ENCODE assay signal across 18 mouse cellular contexts in genomic region chr4:63205583-63205982, GRCm38 (mm10). TPM values are rescaled to one million over a fixed set of nuclear protein-coding genes. Genes with fewer than 3 reads are reported as not detected.
DNase-seq lines count a peak whose midpoint lies in the region; ATAC-seq and TF ChIP-seq lines count a peak whose summit lies in the region.
"Had no signal": no experiment of that assay in that cellular context is flagged by ENCODE, and none has a peak within 500 bp of the region (broad histone marks: within the 10 kb centered on the region; RNA-seq: fewer than 3 reads in every experiment).

No protein-coding gene starts in this region.

- H3K4me3 ChIP-seq in midbrain, postnatal 0 days (ENCODE audit: low read depth, low read length), result no peak overlapping the region
- no peak overlapping the region for H3K4me3 ChIP-seq in midbrain, embryonic 10.5 days
- H3K4me3 ChIP-seq in brown adipose tissue, adult 24 weeks (ENCODE audit: insufficient read depth, low read depth, low read length), result no peak overlapping the region
- no peak overlapping the region for H3K4me3 ChIP-seq in stomach, postnatal 0 days (ENCODE audit: low read depth, low read length)
- H3K4me3 ChIP-seq: embryonic facial prominence, embryonic 13.5 days; forebrain, embryonic 15.5 days; heart, embryonic 15.5 days; megakaryocyte, embryonic 14.5 days; neural tube, embryonic 13.5 days had no signal

- no peaks in the 10 kb centered on the region for H3K9me3 ChIP-seq in midbrain, postnatal 0 days (ENCODE audit: low read length)
- H3K9me3 ChIP-seq in midbrain, embryonic 10.5 days (replicated peaks), result no peaks in the 10 kb centered on the region
- H3K9me3 ChIP-seq in stomach, postnatal 0 days (ENCODE audit: control insufficient read depth, low read length), result no peaks in the 10 kb centered on the region
- H3K9me3 ChIP-seq: embryonic facial prominence, embryonic 13.5 days; forebrain, embryonic 15.5 days; heart, embryonic 15.5 days; megakaryocyte, embryonic 14.5 days; neural tube, embryonic 13.5 days had no signal

- H3K27me3 ChIP-seq in midbrain, postnatal 0 days (ENCODE audit: insufficient read depth, low read length), result no peaks in the 10 kb centered on the region
- no peaks in the 10 kb centered on the region for H3K27me3 ChIP-seq in midbrain, embryonic 10.5 days (ENCODE audit: low read depth, poor library complexity, severe bottlenecking)
- no peaks in the 10 kb centered on the region for H3K27me3 ChIP-seq in stomach, postnatal 0 days (ENCODE audit: control insufficient read depth, insufficient read depth, low read length)
- H3K27me3 ChIP-seq: embryonic facial prominence, embryonic 13.5 days; forebrain, embryonic 15.5 days; heart, embryonic 15.5 days; neural tube, embryonic 13.5 days had no signal

- no peak overlapping the region for H3K27ac ChIP-seq in midbrain, postnatal 0 days (ENCODE audit: low read depth, low read length)
- no peak overlapping the region for H3K27ac ChIP-seq in midbrain, embryonic 10.5 days (replicated peaks)
- peak overlapping the region; percentile 86 for H3K27ac ChIP-seq in brown adipose tissue, adult 24 weeks (replicated peaks; ENCODE audit: low read depth, low read length)
- no peak overlapping the region for H3K27ac ChIP-seq in stomach, postnatal 0 days (replicated peaks)
- H3K27ac ChIP-seq: embryonic facial prominence, embryonic 13.5 days; forebrain, embryonic 15.5 days; heart, embryonic 15.5 days; neural tube, embryonic 13.5 days had no signal

- intact Hi-C loops in left cerebral cortex, postnatal 10 days (cut with DNase I), result no loop called here

- no peak for TF ChIP-seq EP300 in stomach, postnatal 0 days (optimal IDR thresholded peaks at IDR 0.05)

- ATAC-seq in midbrain, postnatal 0 days (ENCODE audit: low FRiP score), result no peak
- ATAC-seq in megakaryocyte progenitor cell, adult 5-6 weeks (replicated peaks; ENCODE audit: poor library complexity), result peak; percentile 85
- no peak for ATAC-seq in stomach, postnatal 0 days (ENCODE audit: low FRiP score, low TSS enrichment)
- ATAC-seq: forebrain, embryonic 15.5 days had no signal

- no peaks in the 10 kb centered on the region for H3K36me3 ChIP-seq in midbrain, postnatal 0 days (ENCODE audit: insufficient read depth, low read length)
- H3K36me3 ChIP-seq in midbrain, embryonic 10.5 days, result no peaks in the 10 kb centered on the region
- H3K36me3 ChIP-seq in stomach, postnatal 0 days (ENCODE audit: control insufficient read depth, insufficient read depth, low read length), result no peaks in the 10 kb centered on the region
- H3K36me3 ChIP-seq: embryonic facial prominence, embryonic 13.5 days; forebrain, embryonic 15.5 days; heart, embryonic 15.5 days; neural tube, embryonic 13.5 days had no signal

- no peak overlapping the region for H3K4me2 ChIP-seq in midbrain, postnatal 0 days (ENCODE audit: low read depth, low read length, poor library complexity, severe bottlenecking)
- H3K4me2 ChIP-seq in stomach, postnatal 0 days (replicated peaks; ENCODE audit: low read depth), result no peak overlapping the region
- H3K4me2 ChIP-seq: embryonic facial prominence, embryonic 13.5 days; forebrain, embryonic 15.5 days; heart, embryonic 15.5 days; neural tube, embryonic 13.5 days had no signal

- no peak for TF ChIP-seq CTCF in midbrain, postnatal 0 days (IDR thresholded peaks at IDR 0.05)
- no peak for TF ChIP-seq CTCF in stomach, postnatal 0 days (IDR thresholded peaks at IDR 0.05; ENCODE audit: low read depth)

- no peaks in the 10 kb centered on the region for H3K4me1 ChIP-seq in midbrain, postnatal 0 days (ENCODE audit: insufficient read depth, low read length)
- no peaks in the 10 kb centered on the region for H3K4me1 ChIP-seq in midbrain, embryonic 10.5 days
- H3K4me1 ChIP-seq in brown adipose tissue, adult 24 weeks (ENCODE audit: control insufficient read depth, insufficient read depth, insufficient read length, low read length), result peaks cover 13% of the 10 kb centered on the region
- H3K4me1 ChIP-seq in stomach, postnatal 0 days (replicated peaks; ENCODE audit: control insufficient read depth, insufficient read depth), result no peaks in the 10 kb centered on the region
- H3K4me1 ChIP-seq: forebrain, embryonic 15.5 days; megakaryocyte, embryonic 14.5 days had no signal

- DNase-seq in left cerebral cortex, postnatal 10 days (ENCODE audit: extremely low spot score in 1 of 2, low spot score in 2 of 2), result peak; percentile 58
- no peak for DNase-seq in left cerebral cortex, adult 18-20 months (ENCODE audit: low spot score in 2 of 2)
- DNase-seq in midbrain, postnatal 0 days (ENCODE audit: low spot score), result peak; percentile 75
- DNase-seq in midbrain, embryonic 10.5 days (ENCODE audit: low spot score), result no peak
- DNase-seq in stomach, postnatal 0 days (ENCODE audit: low spot score), result no peak
- DNase-seq in urinary bladder, postnatal 14 days (ENCODE audit: low spot score), result no peak
- DNase-seq: gastrocnemius, postnatal 14 days; kidney, postnatal 14 days; liver; right cerebral cortex, postnatal 4 days; thymus, adult 18-20 months had no signal

- no peak overlapping the region for H3K9ac ChIP-seq in midbrain, postnatal 0 days (replicated peaks; ENCODE audit: low read length, poor library complexity, severe bottlenecking)
- no peak overlapping the region for H3K9ac ChIP-seq in stomach, postnatal 0 days (ENCODE audit: low read length)
- H3K9ac ChIP-seq: embryonic facial prominence, embryonic 13.5 days; forebrain, embryonic 15.5 days; heart, embryonic 15.5 days; neural tube, embryonic 13.5 days had no signal

- WGBS in midbrain, postnatal 0 days, result 65% methylated on average over 7 of the region's 7 CpGs
- WGBS in midbrain, embryonic 10.5 days, result 82% methylated on average over 7 of the region's 7 CpGs
- 61% methylated on average over 7 of the region's 7 CpGs for WGBS in stomach, postnatal 0 days

RNA-seq across cellular contexts. Expression of gene Col27a1, which starts 8.2 kb away (rescaled TPM):
- 1 to 10 TPM; 2.5 to 3.3 TPM for total RNA-seq in left cerebral cortex, postnatal 10 days (2021)
- 1 to 10 TPM; 4.2 to 5.2 TPM for total RNA-seq in left cerebral cortex, adult 18-20 months (2021)
- total RNA-seq in midbrain, postnatal 0 days (2014; rRNA removed), result 3.9 and 4.8 TPM in 2 replicates
- 0.85 and 0.88 TPM in 2 replicates for polyA plus RNA-seq in midbrain, postnatal 0 days (2015; fragmentation: Nextera tagmentation; extraction: Ambion mirVana)
- polyA plus RNA-seq in midbrain, embryonic 10.5 days (2016; fragmentation: Nextera tagmentation; extraction: Ambion mirVana), result 2.9 and 3.3 TPM in 2 replicates
- 11.7 and 14.9 TPM in 2 replicates for polyA plus RNA-seq in brown adipose tissue, adult 24 weeks (2012; ENCODE audit: insufficient read depth, insufficient read length, missing spikeins)
- total RNA-seq in megakaryocyte progenitor cell, adult 5-6 weeks (2015), result 0.07 and 0.15 TPM in 2 replicates
- 0.10 and 0.29 TPM in 2 replicates for total RNA-seq in megakaryocyte progenitor cell, adult 5-6 weeks (2017)
- 5.3 and 6.2 TPM in 2 replicates for polyA plus RNA-seq in stomach, postnatal 0 days (2015; fragmentation: Nextera tagmentation; extraction: Ambion mirVana)

RNA-seq across cellular contexts. Expression of gene Kif12, which starts 33.7 kb away (rescaled TPM):
- not detected for total RNA-seq in left cerebral cortex, postnatal 10 days (2021)
- not detected for total RNA-seq in left cerebral cortex, adult 18-20 months (2021)
- total RNA-seq in midbrain, postnatal 0 days (2014; rRNA removed), result 0.28 and 0.60 TPM in 2 replicates
- polyA plus RNA-seq in midbrain, postnatal 0 days (2015; fragmentation: Nextera tagmentation; extraction: Ambion mirVana), result 0.16 and 0.21 TPM in 2 replicates
- polyA plus RNA-seq in midbrain, embryonic 10.5 days (2016; fragmentation: Nextera tagmentation; extraction: Ambion mirVana), result not detected in 2 replicates
- not detected in 2 replicates for polyA plus RNA-seq in brown adipose tissue, adult 24 weeks (2012; ENCODE audit: insufficient read depth, insufficient read length, missing spikeins)
- not detected in 2 replicates for total RNA-seq in megakaryocyte progenitor cell, adult 5-6 weeks (2015)
- not detected in 2 replicates for total RNA-seq in megakaryocyte progenitor cell, adult 5-6 weeks (2017)
- polyA plus RNA-seq in stomach, postnatal 0 days (2015; fragmentation: Nextera tagmentation; extraction: Ambion mirVana), result 4.0 and 4.7 TPM in 2 replicates
- total RNA-seq: gastrocnemius, postnatal 14 days had no signal
- polyA plus RNA-seq: embryonic facial prominence, embryonic 13.5 days; forebrain, embryonic 15.5 days; neural tube, embryonic 13.5 days had no signal

RNA-seq across cellular contexts. Expression of gene Ambp, which starts 51.0 kb away (rescaled TPM):
- total RNA-seq in left cerebral cortex, postnatal 10 days (2021), result not detected
- total RNA-seq in left cerebral cortex, adult 18-20 months (2021), result not detected
- total RNA-seq in midbrain, postnatal 0 days (2014; rRNA removed), result not detected in 2 replicates
- not detected in 2 replicates for polyA plus RNA-seq in midbrain, postnatal 0 days (2015; fragmentation: Nextera tagmentation; extraction: Ambion mirVana)
- polyA plus RNA-seq in midbrain, embryonic 10.5 days (2016; fragmentation: Nextera tagmentation; extraction: Ambion mirVana), result not detected in 2 replicates
- polyA plus RNA-seq in brown adipose tissue, adult 24 weeks (2012; ENCODE audit: insufficient read depth, insufficient read length, missing spikeins), result 2.2 TPM in 1 of 2 replicates, not detected in the other
- total RNA-seq in megakaryocyte progenitor cell, adult 5-6 weeks (2015), result not detected in 2 replicates
- total RNA-seq in megakaryocyte progenitor cell, adult 5-6 weeks (2017), result 0.33 TPM in 1 of 2 replicates, not detected in the other
- polyA plus RNA-seq in stomach, postnatal 0 days (2015; fragmentation: Nextera tagmentation; extraction: Ambion mirVana), result 8.2 and 10.6 TPM in 2 replicates
- total RNA-seq: gastrocnemius, postnatal 14 days had no signal
- polyA plus RNA-seq: embryonic facial prominence, embryonic 13.5 days; forebrain, embryonic 15.5 days had no signal

Comparison
In these comparisons a context has a peak if more than half of its experiments do, and no peak if none do; other contexts are left out.
1. DNase-seq: peak in left cerebral cortex, postnatal 10 days (2 of 2) and midbrain, postnatal 0 days (single experiment); none in left cerebral cortex, adult 18-20 months (0 of 2), midbrain, embryonic 10.5 days (single experiment), stomach, postnatal 0 days (single experiment) and urinary bladder, postnatal 14 days (single experiment).